Mouse (Mus musculus) stomach, embryonic 16.5 days (tissue): Measurements from ENCODE around the gene Bend4. TPM values are rescaled to one million over a fixed set of nuclear protein-coding genes. Genes with fewer than 3 reads are reported as not detected.

Source experiments
- ATAC-seq: fragments of 200-750 bp; cut with Nextera tagmentation; 2 replicates; pipeline ENCODE4 v1.8.0; 2017; ENCODE audit warnings: moderate number of reproducible peaks, moderate TSS enrichment; ENCODE audit not compliant: insufficient read depth, low FRiP score
- H3K27ac ChIP-seq: fragments of 300-500 bp; sonication (generic); 2 replicates; pipeline ENCODE4 v1.5.1; 2014; ENCODE audit warnings: low read length
- H3K27me3 ChIP-seq: fragments of 300-500 bp; sonication (generic); 2 replicates; pipeline ENCODE4 v1.6.1; 2014; ENCODE audit warnings: low read length, control low read depth, mixed read lengths; ENCODE audit not compliant: control insufficient read depth, insufficient read depth
- H3K36me3 ChIP-seq: fragments of 300-500 bp; sonication (generic); 2 replicates; pipeline ENCODE4 v1.6.1; 2014; ENCODE audit warnings: low read length; ENCODE audit not compliant: control insufficient read depth, insufficient read depth
- H3K4me1 ChIP-seq: fragments of 300-500 bp; sonication (generic); 2 replicates; pipeline ENCODE4 v1.6.1; 2014; ENCODE audit warnings: low read length, control low read depth, mixed read lengths; ENCODE audit not compliant: control insufficient read depth, insufficient read depth
- H3K4me2 ChIP-seq: fragments of 300-500 bp; sonication (generic); 2 replicates; pipeline ENCODE4 v1.6.1; 2014; ENCODE audit warnings: low read depth, low read length, mixed read lengths
- H3K4me3 ChIP-seq: fragments of 300-500 bp; sonication (generic); replicated peaks from 2 replicates; pipeline ENCODE4 v1.5.1; 2014; ENCODE audit warnings: mild to moderate bottlenecking, low read length
- H3K9ac ChIP-seq: fragments of 300-500 bp; sonication (generic); 2 replicates; pipeline ENCODE4 v1.6.1; 2014; ENCODE audit warnings: low read length
- H3K9me3 ChIP-seq: fragments of 300-500 bp; sonication (generic); replicated peaks from 2 replicates; pipeline ENCODE4 v1.6.1; 2016; ENCODE audit warnings: low read length, control low read depth; ENCODE audit not compliant: control insufficient read depth
- WGBS: fragments of 180-500 bp; shearing (Covaris S2); extraction: QIAGEN DNeasy Blood & Tissue Kit; methylation state at CpG from one replicate; pipeline ENCODE4 v1.1.7; 2014; 5-methylcytosine and 5-hydroxymethylcytosine counted together
- polyA plus RNA-seq: library from polyadenylated mRNA; unstranded; fragments of >200 nt; fragmentation: Nextera tagmentation; extraction: Ambion mirVana; gene quantifications from 2 replicates; pipeline ENCODE4 v1.2.1, GENCODE M21; 2015

The Bend4 gene
- polyA plus RNA-seq, 1 experiment from 2014 or later: 3.0 TPM

DNA sequence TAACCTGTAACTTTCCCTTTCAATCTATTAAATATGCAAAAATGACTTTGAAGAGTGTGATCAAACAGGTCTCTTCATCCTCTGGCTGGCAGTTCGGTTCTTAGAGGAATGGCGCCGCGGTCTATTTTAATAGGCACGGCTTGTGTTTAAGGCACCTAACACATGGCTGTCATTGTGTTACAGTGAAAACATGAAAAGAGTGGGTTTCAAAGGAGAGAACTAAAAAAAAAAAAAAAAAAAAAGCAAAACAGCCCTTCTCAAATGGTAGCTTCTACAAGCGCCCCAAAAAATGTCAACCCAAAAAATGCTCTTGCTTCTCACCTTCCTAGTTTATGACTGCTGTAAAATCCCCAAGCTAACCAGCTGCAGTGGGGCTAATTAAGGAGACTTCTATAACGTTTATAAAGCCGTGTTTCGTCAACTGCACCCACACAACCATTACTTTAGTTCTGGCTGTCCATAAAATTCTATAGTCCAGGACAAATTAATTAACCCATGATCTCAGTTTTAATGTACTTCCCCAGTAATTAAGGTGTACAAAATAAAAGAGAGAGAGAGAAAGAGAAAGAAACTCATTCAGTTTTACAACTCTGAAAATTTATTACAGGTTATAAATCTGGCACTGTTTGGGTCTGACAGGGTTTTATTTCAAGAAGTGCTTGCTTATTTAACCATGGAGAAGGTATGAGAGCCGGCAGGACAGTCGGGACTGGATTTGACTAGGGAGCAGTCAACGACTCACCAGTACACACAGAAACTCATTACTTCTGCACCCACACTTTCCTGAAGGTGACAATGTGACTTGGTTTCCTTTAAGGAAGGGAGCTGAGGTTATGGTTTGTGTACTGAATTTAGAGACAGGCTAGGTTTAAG lies 27.3 kb downstream of the Bend4 start:
- no peak overlapping the region for H3K9ac ChIP-seq
- no peak overlapping the region for H3K4me3 ChIP-seq
- H3K9me3 ChIP-seq: no peaks in the 10 kb centered on the region
- no peaks in the 10 kb centered on the region for H3K4me1 ChIP-seq
- no peaks in the 10 kb centered on the region for H3K27me3 ChIP-seq
- no peaks in the 10 kb centered on the region for H3K36me3 ChIP-seq
- whole genome bisulfite sequencing: 70% methylated on average over 12 of the region's 12 CpGs
- no peak overlapping the region for H3K4me2 ChIP-seq
- H3K27ac ChIP-seq: no peak overlapping the region
- ATAC-seq: no peak

DNA sequence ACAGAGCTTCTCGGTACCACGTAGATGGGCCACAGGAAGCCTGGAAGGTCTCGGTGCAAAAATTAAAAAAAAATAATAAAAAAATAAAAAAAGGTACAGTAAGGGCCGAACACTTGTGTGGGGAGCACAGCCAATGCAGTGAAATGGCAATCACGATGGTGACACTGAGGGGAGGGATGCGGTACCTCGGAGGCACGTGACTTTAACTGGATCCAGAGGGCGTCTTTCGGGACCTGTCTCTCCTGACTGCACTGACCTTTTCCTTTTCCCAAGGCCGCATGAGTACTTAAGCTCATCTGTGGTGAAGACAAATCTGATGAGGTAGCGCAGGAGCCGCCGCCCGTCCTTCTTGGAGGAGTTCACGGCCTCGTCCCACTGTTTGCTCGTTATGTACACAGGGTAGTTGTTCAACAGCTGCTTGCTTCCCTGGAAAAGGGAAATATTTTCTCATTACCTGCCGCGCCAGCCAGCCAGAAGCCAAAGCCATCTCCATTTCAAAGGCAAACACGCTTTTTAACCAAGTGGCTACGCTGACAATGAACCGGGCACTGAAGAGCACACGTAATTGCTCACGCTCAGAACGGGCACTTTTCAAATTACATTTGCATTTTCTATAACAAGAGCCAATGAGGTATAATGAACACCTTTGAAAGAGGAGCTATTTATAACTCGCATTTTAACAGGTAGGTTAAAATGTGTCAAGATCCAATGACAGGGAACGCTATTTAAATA lies 28.1 kb downstream of the Bend4 start:
- no peak overlapping the region for H3K27ac ChIP-seq
- H3K36me3 ChIP-seq: no peaks in the 10 kb centered on the region
- H3K9me3 ChIP-seq: no peaks in the 10 kb centered on the region
- no peak overlapping the region for H3K4me2 ChIP-seq
- no peaks in the 10 kb centered on the region for H3K4me1 ChIP-seq
- no peak overlapping the region for H3K4me3 ChIP-seq
- ATAC-seq: no peak
- WGBS: 82% methylated on average over 28 of the region's 28 CpGs
- H3K9ac ChIP-seq: no peak overlapping the region
- no peaks in the 10 kb centered on the region for H3K27me3 ChIP-seq

DNA sequence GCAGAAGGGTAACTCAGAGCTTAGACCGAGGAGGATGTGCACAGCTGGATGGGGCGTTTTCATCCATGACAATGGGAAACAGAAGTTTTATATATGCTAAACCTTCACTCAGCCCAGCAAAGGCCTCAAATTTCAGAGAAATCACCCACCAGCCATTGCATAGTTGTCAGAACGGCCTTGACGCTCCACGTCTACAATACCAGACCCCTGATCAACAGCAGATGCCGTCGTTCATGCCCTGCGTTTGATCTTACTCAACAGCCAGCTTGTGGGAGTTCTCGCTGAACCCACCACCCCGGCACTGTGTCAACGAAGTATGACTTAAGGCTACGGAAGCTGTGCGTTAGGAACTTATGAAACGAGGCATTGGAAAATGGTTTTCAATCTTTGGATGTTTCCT lies 30.9 kb downstream of the Bend4 start:
- WGBS: 87% methylated on average over 14 of the region's 14 CpGs
- Histone ChIP-seq H3K4me2 (no peak overlapping the region), H3K4me1 (no peaks in the 10 kb centered on the region), H3K36me3 (no peaks in the 10 kb centered on the region), H3K27ac (no peak overlapping the region), H3K4me3 (no peak overlapping the region), H3K9me3 (no peaks in the 10 kb centered on the region), H3K27me3 (no peaks in the 10 kb centered on the region), H3K9ac (no peak overlapping the region)
- no peak for ATAC-seq

DNA sequence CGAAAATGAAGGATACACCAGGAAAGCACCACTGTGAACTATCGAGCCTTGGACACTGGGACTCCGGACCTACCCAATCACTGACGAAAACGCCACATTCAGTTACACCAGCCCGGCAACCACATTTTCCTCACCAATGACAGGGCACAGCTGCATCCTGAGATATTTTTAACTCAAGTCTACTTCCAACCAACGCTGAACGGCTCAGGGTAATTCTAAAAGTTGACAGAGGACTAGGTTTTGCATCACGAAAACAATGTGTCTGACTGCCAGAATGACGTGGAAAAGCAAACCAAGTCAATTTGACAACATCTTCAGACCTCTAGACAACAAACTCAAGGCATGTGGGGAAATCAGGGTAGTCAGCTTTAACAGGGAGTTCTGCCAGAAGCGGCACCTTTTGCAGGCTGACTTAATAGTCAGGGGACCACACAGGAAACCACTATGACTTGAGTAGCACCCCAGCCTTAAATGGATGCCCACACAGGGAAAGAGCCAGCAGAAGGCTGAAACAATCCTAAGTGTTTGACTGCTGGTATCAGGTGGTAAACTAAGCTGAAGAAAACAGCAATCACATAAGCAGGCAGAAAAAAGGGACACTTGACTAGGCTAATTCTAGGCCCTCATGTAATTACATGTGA lies 32.8 kb downstream of the Bend4 start:
- ATAC-seq: no peak
- Histone ChIP-seq H3K36me3 (no peaks in the 10 kb centered on the region), H3K27me3 (no peaks in the 10 kb centered on the region), H3K4me3 (no peak overlapping the region), H3K4me1 (no peaks in the 10 kb centered on the region), H3K9me3 (no peaks in the 10 kb centered on the region), H3K4me2 (no peak overlapping the region), H3K9ac (no peak overlapping the region), H3K27ac (no peak overlapping the region)
- WGBS: 74% methylated on average over 11 of the region's 11 CpGs

DNA sequence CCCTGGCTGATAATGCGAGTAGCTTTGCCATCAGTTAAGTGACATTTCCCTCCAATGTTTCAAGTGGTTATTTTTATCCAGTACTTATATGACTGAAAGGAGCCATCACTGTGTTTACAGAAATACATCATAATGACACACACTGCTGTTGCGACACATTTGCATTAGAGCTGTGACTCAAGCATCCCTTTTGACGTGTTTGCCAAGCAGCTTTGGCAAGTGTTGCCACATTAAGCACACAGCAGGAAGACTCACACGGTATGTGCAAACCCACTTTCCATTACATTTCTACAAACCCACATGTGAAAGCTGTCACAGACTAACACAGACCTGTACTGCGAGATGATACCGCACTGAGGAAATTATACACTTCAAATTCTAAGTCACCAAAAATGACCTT lies 34.2 kb downstream of the Bend4 start:
- H3K27ac ChIP-seq: no peak overlapping the region
- H3K9ac ChIP-seq: no peak overlapping the region
- WGBS: 73% methylated on average over 6 of the region's 6 CpGs
- no peaks in the 10 kb centered on the region for H3K27me3 ChIP-seq
- no peaks in the 10 kb centered on the region for H3K9me3 ChIP-seq
- H3K4me2 ChIP-seq: no peak overlapping the region
- H3K4me3 ChIP-seq: no peak overlapping the region
- no peaks in the 10 kb centered on the region for H3K36me3 ChIP-seq
- H3K4me1 ChIP-seq: no peaks in the 10 kb centered on the region
- ATAC-seq: no peak

DNA sequence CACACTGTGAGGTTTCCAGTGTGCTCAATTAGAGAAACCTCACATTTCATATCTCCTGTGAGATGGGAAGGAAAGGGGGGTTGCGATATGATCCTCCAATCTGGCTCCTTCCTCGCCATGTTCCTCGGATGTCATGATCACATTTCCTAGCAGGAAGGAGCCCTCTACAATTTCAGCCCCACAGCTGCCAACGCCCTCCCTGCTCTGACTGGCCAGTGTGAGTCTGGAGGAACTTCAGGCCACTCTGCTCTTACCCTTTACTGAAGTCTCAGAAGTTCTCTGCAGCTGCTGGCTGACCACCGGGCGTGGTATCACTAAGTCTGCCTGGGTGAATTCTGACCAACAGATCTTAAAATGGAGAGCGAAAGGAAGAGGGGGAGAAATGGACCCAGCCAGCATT lies 45.6 kb downstream of the Bend4 start:
- no peaks in the 10 kb centered on the region for H3K4me1 ChIP-seq
- WGBS: 87% methylated on average over 7 of the region's 7 CpGs
- no peak overlapping the region for H3K9ac ChIP-seq
- no peak overlapping the region for H3K4me3 ChIP-seq
- H3K4me2 ChIP-seq: no peak overlapping the region
- no peaks in the 10 kb centered on the region for H3K36me3 ChIP-seq
- no peak for ATAC-seq
- no peaks in the 10 kb centered on the region for H3K9me3 ChIP-seq
- no peak overlapping the region for H3K27ac ChIP-seq
- no peaks in the 10 kb centered on the region for H3K27me3 ChIP-seq

DNA sequence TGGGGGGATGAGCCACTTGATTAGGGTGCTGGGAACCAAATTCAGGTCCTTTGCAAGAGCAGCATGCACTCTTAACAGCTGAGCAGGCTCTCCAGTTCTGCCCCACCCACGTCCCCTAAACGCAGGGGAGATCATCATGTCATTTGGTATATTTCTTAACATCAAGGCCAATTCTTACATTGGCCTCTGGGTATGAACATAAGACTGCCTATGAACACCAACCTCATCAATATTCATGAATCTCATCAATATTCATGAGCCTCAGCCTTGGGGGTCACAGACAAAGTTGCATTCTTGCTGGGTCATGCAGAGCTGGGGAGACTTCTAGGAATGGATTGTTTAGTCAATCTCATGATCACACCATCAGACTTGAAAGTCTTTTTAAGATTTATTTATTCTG lies 46.4 kb downstream of the Bend4 start:
- Histone ChIP-seq H3K27me3 (no peaks in the 10 kb centered on the region), H3K27ac (no peak overlapping the region), H3K9ac (no peak overlapping the region), H3K4me3 (no peak overlapping the region), H3K36me3 (no peaks in the 10 kb centered on the region), H3K4me1 (no peaks in the 10 kb centered on the region), H3K9me3 (no peaks in the 10 kb centered on the region), H3K4me2 (no peak overlapping the region)
- WGBS: 91% methylated on average over 2 of the region's 2 CpGs
- ATAC-seq: no peak

DNA sequence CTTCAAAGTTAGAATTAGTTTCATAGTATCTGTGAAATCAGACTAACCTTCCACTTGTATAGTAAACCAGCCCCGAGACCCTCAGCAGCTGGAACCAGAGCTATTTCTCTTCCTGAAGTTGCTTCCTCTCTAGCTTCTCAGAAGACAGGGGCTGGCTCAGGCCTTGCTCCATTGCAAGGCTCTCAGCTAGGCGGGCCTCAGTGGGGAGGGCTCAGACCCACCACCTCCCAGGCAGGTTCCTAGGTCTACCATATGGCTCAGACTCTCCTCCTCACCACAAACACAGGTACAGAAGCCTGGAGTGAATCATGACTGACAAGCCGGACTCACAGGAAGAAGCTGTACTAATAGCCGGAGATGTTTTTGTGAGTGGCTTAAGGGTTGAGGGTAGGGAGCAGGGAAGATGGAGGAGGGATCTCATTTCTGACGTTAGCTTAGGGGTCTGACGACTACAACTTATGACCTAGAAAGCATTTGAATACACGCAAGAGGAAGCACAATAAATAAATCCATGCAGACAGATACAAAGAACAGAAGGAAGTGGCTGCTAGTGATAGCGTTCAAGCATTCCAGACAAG lies 51.0 kb downstream of the Bend4 start:
- ATAC-seq: no peak
- no peak overlapping the region for H3K9ac ChIP-seq
- no peak overlapping the region for H3K4me2 ChIP-seq
- H3K9me3 ChIP-seq: no peaks in the 10 kb centered on the region
- 56% methylated on average over 8 of the region's 8 CpGs for WGBS
- H3K4me3 ChIP-seq: no peak overlapping the region
- no peaks in the 10 kb centered on the region for H3K4me1 ChIP-seq
- H3K27ac ChIP-seq: no peak overlapping the region
- H3K27me3 ChIP-seq: no peaks in the 10 kb centered on the region
- H3K36me3 ChIP-seq: no peaks in the 10 kb centered on the region

DNA sequence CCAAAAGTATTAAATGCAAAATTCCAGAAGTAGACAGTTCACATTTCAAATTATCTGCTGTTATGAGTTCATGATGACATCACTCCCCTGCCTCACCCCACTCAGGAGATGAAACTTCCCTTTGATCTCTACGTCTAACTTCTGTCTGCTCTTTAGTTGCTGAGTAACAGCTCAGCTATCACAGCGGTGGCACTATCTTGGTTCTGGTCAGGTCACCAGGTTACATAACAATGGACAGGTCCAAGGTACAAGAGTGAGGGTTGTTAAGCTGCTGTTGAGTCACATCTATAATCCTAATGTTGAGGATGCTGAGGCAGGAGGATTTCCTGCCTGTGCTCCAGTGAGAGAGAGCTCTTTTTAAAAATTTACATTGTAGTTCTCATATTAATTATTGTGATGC lies 65.2 kb downstream of the Bend4 start:
- no peak overlapping the region for H3K4me2 ChIP-seq
- H3K27me3 ChIP-seq: no peaks in the 10 kb centered on the region
- ATAC-seq: no peak
- WGBS: 53% methylated on average over 2 of the region's 2 CpGs
- no peaks in the 10 kb centered on the region for H3K36me3 ChIP-seq
- H3K9ac ChIP-seq: no peak overlapping the region
- H3K27ac ChIP-seq: no peak overlapping the region
- no peaks in the 10 kb centered on the region for H3K9me3 ChIP-seq
- H3K4me1 ChIP-seq: no peaks in the 10 kb centered on the region
- H3K4me3 ChIP-seq: no peak overlapping the region
